Mouse (Mus musculus) CH12.LX (cell line): ENCODE results near the gene Ezr. TPM values are rescaled to one million over a fixed set of nuclear protein-coding genes. Genes with fewer than 3 reads are reported as not detected.

ENCODE experiments used
- DNase-seq: peaks from one replicate; pipeline ENCODE4 v3.0.0-alpha.2; 2013; ENCODE audit errors: extremely low read depth
- H3K27ac ChIP-seq: 2 replicates; pipeline ENCODE4 v1.5.1; 2012; ENCODE audit warnings: low read depth, mild to moderate bottlenecking, control low read depth, moderate library complexity; ENCODE audit not compliant: insufficient read depth
- H3K27me3 ChIP-seq: replicated peaks from 2 replicates; pipeline ENCODE3; 2012; ENCODE audit warnings: inconsistent platforms
- H3K36me3 ChIP-seq, 2 experiments: replicated peaks in 1 of 2; 2 replicates each; pipeline versions ENCODE3 to v1.6.1; 2012; ENCODE audit warnings: inconsistent platforms in 1 of 2, low read length in 1 of 2, mild to moderate bottlenecking in 1 of 2, mixed read lengths in 1 of 2, moderate library complexity in 1 of 2; ENCODE audit not compliant: control insufficient read depth in 1 of 2, insufficient read depth in 1 of 2
- H3K4me1 ChIP-seq, 2 experiments: 2 replicates each; pipeline ENCODE4 v1.6.1; 2012; ENCODE audit warnings: inconsistent platforms in 1 of 2, moderate library complexity in 1 of 2; ENCODE audit not compliant: insufficient read depth in 2 of 2, control insufficient read depth in 1 of 2
- H3K4me2 ChIP-seq: 2 replicates; pipeline ENCODE4 v1.6.1; 2012; ENCODE audit warnings: low read depth, mild to moderate bottlenecking, control low read depth; ENCODE audit not compliant: poor library complexity, insufficient read depth, severe bottlenecking
- H3K4me3 ChIP-seq, 3 experiments: fragments of 150-350 bp in 1 of 3; sonication (generic) in 1 of 3; replicated peaks in 1 of 3; 2 replicates each; pipeline versions ENCODE3 to v1.5.1; 2011 to 2012; ENCODE audit warnings: low read depth in 2 of 3, low read length in 2 of 3, mild to moderate bottlenecking in 2 of 3, moderate library complexity in 2 of 3, control low read depth in 1 of 3, improper control_type of control experiment in 1 of 3, inconsistent platforms in 1 of 3, mixed read lengths in 1 of 3; ENCODE audit not compliant: poor library complexity in 1 of 3
- H3K79me2 ChIP-seq: replicated peaks from 2 replicates; pipeline ENCODE4 v1.6.1; 2012; ENCODE audit warnings: mild to moderate bottlenecking, moderate library complexity; ENCODE audit not compliant: control insufficient read depth, poor library complexity, insufficient read depth, severe bottlenecking; ENCODE audit errors: extremely low read depth
- H3K9ac ChIP-seq: 2 replicates; pipeline ENCODE4 v1.6.1; 2012; ENCODE audit warnings: low read depth, mild to moderate bottlenecking, control low read depth, moderate library complexity; ENCODE audit not compliant: insufficient read depth
- H3K9me3 ChIP-seq: replicated peaks from 2 replicates; pipeline ENCODE3; 2012; ENCODE audit warnings: low read length, inconsistent platforms, mixed read lengths
- BHLHE40 ChIP-seq: IDR thresholded peaks from 2 replicates; pipeline ENCODE4 v1.6.1; 2011; ENCODE audit warnings: mild to moderate bottlenecking, low read depth, low read length, improper control_type of control experiment
- CHD2 ChIP-seq: IDR thresholded peaks from 2 replicates; pipeline ENCODE4 v1.6.1; 2011; ENCODE audit warnings: low read length, improper control_type of control experiment
- CTCF ChIP-seq, 2 experiments: IDR thresholded peaks in 1 of 2; conservative IDR thresholded peaks in 1 of 2; 2 replicates each; pipeline ENCODE4 v1.5.1; 2011 to 2012; ENCODE audit warnings: low read depth in 2 of 2, low read length in 2 of 2, improper control_type of control experiment in 1 of 2, inconsistent platforms in 1 of 2, mild to moderate bottlenecking in 1 of 2, moderate library complexity in 1 of 2
- ELF1 ChIP-seq: IDR thresholded peaks from 2 replicates; pipeline ENCODE4 v1.6.1; 2014; ENCODE audit warnings: low read depth, mild to moderate bottlenecking, inconsistent platforms, low read length, improper control_type of control experiment
- GABPA ChIP-seq: IDR thresholded peaks from 2 replicates; pipeline ENCODE4 v1.6.1; 2012; ENCODE audit warnings: low read depth, low read length, improper control_type of control experiment, inconsistent platforms; ENCODE audit not compliant: insufficient replicate concordance
- HCFC1 ChIP-seq: IDR thresholded peaks from 2 replicates; pipeline ENCODE4 v1.6.1; 2012; ENCODE audit warnings: low read depth, mild to moderate bottlenecking, inconsistent platforms, low read length, improper control_type of control experiment
- JUN ChIP-seq: IDR thresholded peaks from 2 replicates; pipeline ENCODE4 v1.6.1; 2011; ENCODE audit warnings: low read depth, mild to moderate bottlenecking, low read length, improper control_type of control experiment, moderate library complexity; ENCODE audit not compliant: insufficient read depth
- JUND ChIP-seq: conservative IDR thresholded peaks from 2 replicates; pipeline ENCODE4 v1.6.1; 2011; ENCODE audit warnings: low read depth, low read length, improper control_type of control experiment
- KAT2A ChIP-seq: IDR thresholded peaks from 2 replicates; pipeline ENCODE4 v1.6.1; 2012; ENCODE audit warnings: low read length, improper control_type of control experiment, inconsistent platforms; ENCODE audit not compliant: insufficient replicate concordance
- MAFK ChIP-seq: IDR thresholded peaks from 2 replicates; pipeline ENCODE4 v1.6.1; 2011; ENCODE audit warnings: low read length, improper control_type of control experiment; ENCODE audit not compliant: insufficient replicate concordance
- MAX ChIP-seq: IDR thresholded peaks from 2 replicates; pipeline ENCODE4 v1.6.1; 2011; ENCODE audit warnings: low read length, improper control_type of control experiment
- MAZ ChIP-seq: IDR thresholded peaks from 2 replicates; pipeline ENCODE4 v1.6.1; 2012; ENCODE audit warnings: low read depth, mild to moderate bottlenecking, inconsistent platforms, low read length, improper control_type of control experiment, moderate library complexity
- MEF2A ChIP-seq: IDR thresholded peaks from 2 replicates; pipeline ENCODE4 v1.6.1; 2014; ENCODE audit warnings: low read depth, mild to moderate bottlenecking, inconsistent platforms, low read length, improper control_type of control experiment, borderline replicate concordance
- MXI1 ChIP-seq: IDR thresholded peaks from 2 replicates; pipeline ENCODE4 v1.6.1; 2011; ENCODE audit warnings: mild to moderate bottlenecking, low read depth, low read length, improper control_type of control experiment
- POLR2A ChIP-seq: IDR thresholded peaks from 2 replicates; pipeline ENCODE4 v1.6.1; 2011; ENCODE audit warnings: low read depth, mild to moderate bottlenecking, improper control_type of control experiment, low read length
- RCOR1 ChIP-seq: conservative IDR thresholded peaks from 2 replicates; pipeline ENCODE4 v1.6.1; 2012; ENCODE audit warnings: low read depth, mild to moderate bottlenecking, inconsistent platforms, low read length, improper control_type of control experiment
- SIN3A ChIP-seq: IDR thresholded peaks from 2 replicates; pipeline ENCODE4 v1.6.1; 2012; ENCODE audit warnings: low read length, improper control_type of control experiment, inconsistent platforms
- TBP ChIP-seq: conservative IDR thresholded peaks from 2 replicates; pipeline ENCODE4 v1.6.1; 2011; ENCODE audit warnings: low read depth, low read length, improper control_type of control experiment
- TCF12 ChIP-seq: IDR thresholded peaks from 2 replicates; pipeline ENCODE4 v1.6.1; 2014; ENCODE audit warnings: low read depth, mild to moderate bottlenecking, inconsistent platforms, low read length, improper control_type of control experiment
- UBTF ChIP-seq: IDR thresholded peaks from 2 replicates; pipeline ENCODE4 v1.6.1; 2012; ENCODE audit warnings: low read depth, mild to moderate bottlenecking, inconsistent platforms, low read length, improper control_type of control experiment, moderate library complexity
- USF1 ChIP-seq: IDR thresholded peaks from 2 replicates; pipeline ENCODE4 v1.6.1; 2014; ENCODE audit warnings: low read depth, mild to moderate bottlenecking, inconsistent platforms, low read length, improper control_type of control experiment
- ZMIZ1 ChIP-seq: IDR thresholded peaks from 2 replicates; pipeline ENCODE4 v1.6.1; 2012; ENCODE audit warnings: low read depth, mild to moderate bottlenecking, inconsistent platforms, low read length, improper control_type of control experiment
- ZNF384 ChIP-seq: IDR thresholded peaks from 2 replicates; pipeline ENCODE4 v1.6.1; 2012; ENCODE audit warnings: low read depth, low read length, improper control_type of control experiment, inconsistent platforms
- dilution Hi-C: fragments of 300-500 bp; cut with MboI; formaldehyde crosslinking; loops from 2 replicates; pipeline ENCODE4 v1.14.3; 2020; ENCODE audit warnings: low sequenced_read_pairs; ENCODE audit not compliant: extremely low pct_unique_long_range_greater_than_20kb, extremely low pct_ligation_motif_present
- in situ Hi-C: fragments of 300-500 bp; cut with MboI; formaldehyde crosslinking; loops from 3 replicates; pipeline ENCODE4 v1.14.3; 2019; ENCODE audit warnings: low sequenced_read_pairs, low pct_ligation_motif_present, low pct_unique_long_range_greater_than_20kb, mixed read lengths
- polyA plus RNA-seq: library from polyadenylated mRNA; unstranded; fragments of >175 nt; gene quantifications from 2 replicates; pipeline ENCODE4 v1.2.1, GENCODE M21; 2012; ENCODE audit warnings: low read depth; ENCODE audit not compliant: insufficient read length
- total RNA-seq, 2 experiments: library from RNA; depleted of rRNA; stranded (reverse); fragments of 300-350 nt in 1 of 2; fragments of >200 nt in 1 of 2; gene quantifications; 2 replicates each; pipeline ENCODE4 v1.2.3; 2012 to 2014

Ezr gene
- total and polyA plus RNA-seq, 3 experiments: 107 to 207 (median 123) TPM

DNA sequence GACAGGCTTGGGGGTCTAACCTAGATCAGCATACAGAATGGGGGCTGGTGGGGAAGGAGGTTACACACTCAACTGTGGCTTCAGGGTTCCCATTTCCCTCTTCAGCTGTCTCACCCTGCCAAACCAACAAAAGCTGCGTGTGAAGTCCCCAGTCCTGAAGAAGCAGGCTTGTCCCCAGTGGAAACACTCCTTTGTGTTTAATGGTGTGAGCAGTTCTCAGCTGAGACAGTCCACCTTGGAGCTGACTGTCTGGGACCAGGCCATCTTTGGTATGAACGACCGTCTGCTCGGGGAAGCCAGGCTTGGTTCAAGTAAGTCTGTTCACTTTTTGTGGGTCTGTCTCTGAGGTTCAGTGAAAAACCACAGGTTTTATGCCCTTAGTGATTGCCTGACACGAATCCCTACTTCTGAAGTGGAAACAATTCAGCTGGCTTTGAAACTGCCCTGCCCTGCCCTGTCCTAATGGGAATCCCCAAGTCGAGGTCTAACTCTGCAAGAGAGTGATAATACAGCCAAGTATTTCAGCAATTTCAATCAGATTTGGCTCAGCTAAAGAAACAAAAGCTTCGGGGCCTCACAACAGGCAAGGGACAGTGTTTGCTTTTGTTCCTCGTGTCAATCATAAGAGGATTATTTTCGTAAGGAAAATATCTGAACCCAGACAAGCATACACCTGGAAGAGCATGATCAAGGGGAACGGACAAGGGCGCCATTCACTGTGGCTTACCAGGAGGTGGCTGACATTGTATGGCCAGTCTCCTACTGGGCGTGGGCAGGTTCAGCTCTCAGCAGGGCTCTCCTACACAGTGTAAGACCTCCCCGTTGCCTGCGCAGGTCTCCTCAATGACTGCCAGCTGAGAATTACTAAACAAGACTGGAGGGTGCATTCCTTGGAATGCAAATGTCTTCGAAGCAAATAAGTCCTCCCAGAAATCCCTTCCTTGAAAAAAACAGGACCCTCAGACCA, 46.0 kb downstream of the Ezr start:
- no peak for DNase-seq
- Histone ChIP-seq H3K4me1 (no peaks in the 10 kb centered on the region), H3K9me3 (no peaks in the 10 kb centered on the region), H3K36me3 (peaks cover 95 to 98% of the 10 kb centered on the region in 2 experiments), H3K79me2 (no peaks in the 10 kb centered on the region), H3K4me3 (no peak overlapping the region), H3K4me2 (no peak overlapping the region), H3K9ac (no peak overlapping the region), H3K27ac (no peak overlapping the region)
- dilution Hi-C loops (no loop called here), in situ Hi-C loops (no loop called here)
- TF ChIP-seq TCF12: no peak
- TF ChIP-seq MEF2A: no peak
- no peak; the same call in 1 of the 2 replicates for TF ChIP-seq POLR2A
- no peak for TF ChIP-seq JUN
- no peak for TF ChIP-seq KAT2A
- TF ChIP-seq SIN3A: no peak
- no peak for TF ChIP-seq RCOR1
- TF ChIP-seq GABPA: no peak
- no peak for TF ChIP-seq ZNF384
- no peak for TF ChIP-seq ELF1
- TF ChIP-seq MAZ: no peak
- TF ChIP-seq CHD2: no peak
- TF ChIP-seq CTCF (conservative IDR thresholded peaks at IDR 0.05 in 1 of 2, IDR thresholded peaks at IDR 0.05 in 1 of 2; ENCODE audit: low read depth in 2 of 2, low read length in 2 of 2): no peak
- TF ChIP-seq BHLHE40: no peak
- TF ChIP-seq JUND: no peak
- TF ChIP-seq MAFK: no peak
- TF ChIP-seq, all 38 proteins: peak for 0
- no peaks in the 10 kb centered on the region for H3K27me3 ChIP-seq

DNA sequence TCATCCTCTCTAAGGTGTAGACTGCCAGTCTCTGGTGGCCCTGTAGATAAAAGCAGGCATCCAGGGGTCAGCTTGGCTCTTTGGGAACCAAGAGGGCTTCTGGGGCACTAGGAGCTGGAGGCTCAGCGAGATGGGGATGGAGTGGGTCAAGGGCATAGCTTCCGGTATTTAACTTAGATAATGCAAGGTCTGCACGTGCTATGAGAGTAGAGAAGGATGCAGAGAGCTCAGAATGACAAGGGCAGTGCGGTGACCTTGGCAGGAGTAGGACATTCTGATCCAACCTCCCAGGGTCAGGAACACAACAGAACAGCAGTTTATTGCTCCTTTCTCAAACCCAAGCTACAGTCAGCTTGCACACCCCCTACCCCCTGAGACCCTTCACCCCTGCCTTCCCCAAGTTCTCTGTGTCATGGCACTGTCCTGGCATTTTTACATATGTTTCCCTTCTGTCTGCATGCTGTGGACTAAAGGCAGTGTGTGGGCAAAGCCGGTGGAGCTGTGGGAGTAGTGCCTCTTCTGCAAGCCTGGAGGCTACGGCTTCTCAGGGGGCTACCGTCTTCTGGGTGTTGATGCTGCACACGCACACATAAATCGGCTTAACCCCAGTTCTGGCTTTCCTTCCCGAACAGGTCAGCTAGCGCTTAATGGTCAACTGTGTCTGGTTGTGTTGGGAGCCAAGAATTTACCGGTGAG, 47.7 kb downstream of the Ezr start:
- Histone ChIP-seq H3K4me2 (no peak overlapping the region), H3K36me3 (peaks cover 91 to 94% of the 10 kb centered on the region in 2 experiments), H3K4me1 (no peaks in the 10 kb centered on the region), H3K27ac (no peak overlapping the region), H3K9me3 (no peaks in the 10 kb centered on the region), H3K79me2 (no peaks in the 10 kb centered on the region), H3K27me3 (no peaks in the 10 kb centered on the region), H3K9ac (no peak overlapping the region), H3K4me3 (no peak overlapping the region)
- TF ChIP-seq GABPA: no peak
- TF ChIP-seq MAX: no peak
- TF ChIP-seq MXI1: no peak
- no peak for TF ChIP-seq ZMIZ1
- TF ChIP-seq JUN: no peak
- TF ChIP-seq HCFC1: no peak
- TF ChIP-seq TBP: no peak
- no peak for TF ChIP-seq MAFK
- TF ChIP-seq UBTF: no peak
- no peak for TF ChIP-seq USF1
- no peak for DNase-seq
- dilution Hi-C loops: no loop called here
- in situ Hi-C loops: no loop called here
